Mouse (Mus musculus): ENCODE measurements around the gene Vmn1r1. TPM values are rescaled to one million over a fixed set of nuclear protein-coding genes. Genes with fewer than 3 reads are reported as not detected.
"Not testable (repeated sequence)": the region's sequence is repeated elsewhere in the genome, so short reads cannot be mapped to it uniquely, and the experiment has no call there.

Gene Vmn1r1
- not detected in 2 replicates for polyA plus RNA-seq (2015; fragmentation: Nextera tagmentation; extraction: Ambion mirVana)

- ATAC-seq (ENCODE audit: low read depth): no peak
- no peak within 1 kb of the TSS for H3K4me3 ChIP-seq (ENCODE audit: low read length)
- 70% methylated on average over 7 of the region's 7 CpGs for WGBS
- no peak within 1 kb of the TSS for H3K27ac ChIP-seq (ENCODE audit: low read length)
- no peaks in the 10 kb centered on the region for H3K27me3 ChIP-seq (ENCODE audit: control insufficient read depth, insufficient read depth, low read depth, low read length)
- no peaks in the 10 kb centered on the region for H3K36me3 ChIP-seq (ENCODE audit: control insufficient read depth, insufficient read depth, low read length)
- peaks cover 2% of the 10 kb centered on the region; the same call in 1 of the 2 replicates for H3K4me1 ChIP-seq (replicated peaks; ENCODE audit: control insufficient read depth, insufficient read depth, low read length)
- no peak within 1 kb of the TSS for H3K9ac ChIP-seq (ENCODE audit: low read length)
- H3K4me2 ChIP-seq (ENCODE audit: low read depth, low read length): no peak within 1 kb of the TSS
- H3K9me3 ChIP-seq (ENCODE audit: control insufficient read depth, low read length): no peaks in the 10 kb centered on the region
These were observed at the start of gene Vmn1r1 for GRCm38 (mm10) chr1:182164386-182164785. TSS of gene Vmn1r1 (minus strand) at chr1:182164486.

DNA sequence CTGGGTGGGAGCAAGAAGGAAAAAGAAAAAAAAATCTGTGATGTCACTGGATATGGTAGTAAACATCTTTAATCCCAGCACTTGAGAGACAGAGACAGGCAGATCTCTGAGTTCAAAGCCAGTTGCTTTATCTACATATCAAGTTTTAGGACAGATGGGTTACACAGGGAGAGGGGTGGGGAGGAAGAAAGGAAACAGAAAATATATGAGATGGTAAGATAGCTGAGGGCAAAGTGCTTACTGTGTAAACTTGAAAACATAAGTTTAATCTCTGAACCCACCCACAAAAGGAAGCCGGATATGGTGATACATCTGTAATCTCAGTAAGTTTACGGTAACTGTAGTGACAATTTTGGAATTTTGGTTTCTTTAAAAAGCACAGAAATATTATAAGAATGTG, 46.0 kb upstream of the Vmn1r1 start:
- no peak overlapping the region for H3K9ac ChIP-seq (ENCODE audit: low read length)
- 76% methylated on average over 2 of the region's 2 CpGs for WGBS
- H3K4me2 ChIP-seq (ENCODE audit: low read depth, low read length): no peak overlapping the region
- no peak overlapping the region for H3K27ac ChIP-seq (ENCODE audit: low read length)
- H3K4me1 ChIP-seq (replicated peaks; ENCODE audit: control insufficient read depth, insufficient read depth, low read length): no peaks in the 10 kb centered on the region
- H3K9me3 ChIP-seq (ENCODE audit: control insufficient read depth, low read length): peaks cover 3% of the 10 kb centered on the region; the same call in 1 of the 2 replicates
- no peak overlapping the region for H3K4me3 ChIP-seq (ENCODE audit: low read length)
- no peaks in the 10 kb centered on the region for H3K27me3 ChIP-seq (ENCODE audit: control insufficient read depth, insufficient read depth, low read depth, low read length)
- ATAC-seq (ENCODE audit: low read depth): no peak
- H3K36me3 ChIP-seq (ENCODE audit: control insufficient read depth, insufficient read depth, low read length): no peaks in the 10 kb centered on the region

GRCm38 (mm10) chr1:182192581-182192980, 28.3 kb upstream of the Vmn1r1 start:
- Histone ChIP-seq H3K4me2 (ENCODE audit: low read depth, low read length) (no peak overlapping the region), H3K4me1 (replicated peaks; ENCODE audit: control insufficient read depth, insufficient read depth, low read length) (peaks cover 5% of the 10 kb centered on the region), H3K4me3 (ENCODE audit: low read length) (no peak overlapping the region), H3K9ac (ENCODE audit: low read length) (no peak overlapping the region), H3K27ac (ENCODE audit: low read length) (no peak overlapping the region), H3K36me3 (ENCODE audit: control insufficient read depth, insufficient read depth, low read length) (no peaks in the 10 kb centered on the region), H3K27me3 (ENCODE audit: control insufficient read depth, insufficient read depth, low read depth, low read length) (no peaks in the 10 kb centered on the region), H3K9me3 (ENCODE audit: control insufficient read depth, low read length) (no peaks in the 10 kb centered on the region)
- 70% methylated on average over 1 of the region's 1 CpGs for WGBS
- ATAC-seq (ENCODE audit: low read depth): no peak

- 21% methylated on average over 10 of the region's 10 CpGs for WGBS
- no peak overlapping the region for H3K4me3 ChIP-seq (ENCODE audit: low read length)
- H3K4me2 ChIP-seq (ENCODE audit: low read depth, low read length): no peak overlapping the region
- peaks cover 5% of the 10 kb centered on the region for H3K4me1 ChIP-seq (replicated peaks; ENCODE audit: control insufficient read depth, insufficient read depth, low read length)
- no peaks in the 10 kb centered on the region for H3K27me3 ChIP-seq (ENCODE audit: control insufficient read depth, insufficient read depth, low read depth, low read length)
- H3K9ac ChIP-seq (ENCODE audit: low read length): no peak overlapping the region
- no peak for ATAC-seq (ENCODE audit: low read depth)
- H3K9me3 ChIP-seq (ENCODE audit: control insufficient read depth, low read length): no peaks in the 10 kb centered on the region
- no peak overlapping the region for H3K27ac ChIP-seq (ENCODE audit: low read length)
- H3K36me3 ChIP-seq (ENCODE audit: control insufficient read depth, insufficient read depth, low read length): no peaks in the 10 kb centered on the region
These were observed 27.7 kb upstream of the Vmn1r1 start for GRCm38 (mm10) chr1:182191816-182192545.

- WGBS: 36% methylated on average over 3 of the region's 5 CpGs
- ATAC-seq (ENCODE audit: low read depth): no peak
These were observed 26.9 kb upstream of the Vmn1r1 start for GRCm38 (mm10) chr1:182191181-182191580.

DNA sequence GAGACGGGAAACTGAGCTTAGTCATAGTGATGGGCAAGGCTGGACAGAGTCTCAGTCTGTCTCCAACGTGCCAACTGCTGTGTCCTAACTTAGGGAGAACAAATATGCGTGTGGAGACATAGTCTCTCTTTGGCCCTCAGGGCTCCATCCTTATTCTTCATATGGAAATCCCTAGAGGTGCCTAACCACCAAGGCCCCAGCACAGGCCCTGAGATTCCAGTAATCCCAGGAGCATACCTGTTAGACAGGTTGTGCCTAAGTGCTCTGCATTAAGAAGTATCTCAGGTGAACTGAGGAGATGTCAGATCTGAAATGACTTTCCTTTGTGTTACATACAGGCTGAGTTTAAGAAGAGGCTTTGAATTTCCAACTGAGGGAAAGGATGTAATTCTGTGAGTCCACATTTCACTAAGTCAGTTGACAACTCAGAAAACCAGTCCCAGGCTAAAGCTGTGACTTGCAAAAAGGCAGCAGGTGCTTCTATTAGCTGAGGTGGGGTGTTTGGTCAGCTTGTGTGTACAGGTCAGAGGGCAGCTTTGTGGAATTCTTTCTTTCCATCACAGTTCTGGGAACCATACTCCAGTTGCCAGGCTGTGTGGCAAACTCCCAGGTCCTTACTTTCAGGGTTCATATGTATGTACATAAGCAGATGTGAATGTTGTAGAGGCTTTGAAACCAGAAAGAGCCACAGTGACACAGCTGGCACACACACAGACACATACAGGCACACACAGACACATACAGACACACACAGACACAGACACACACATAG, 25.6 kb upstream of the Vmn1r1 start:
- H3K27ac ChIP-seq (ENCODE audit: low read length): no peak overlapping the region

More at GRCm38 (mm10) chr1:182191181-182191580, 26.9 kb upstream of the Vmn1r1 start:
- Histone ChIP-seq H3K4me3 (ENCODE audit: low read length) (no peak overlapping the region), H3K27me3 (ENCODE audit: control insufficient read depth, insufficient read depth, low read depth, low read length) (no peaks in the 10 kb centered on the region), H3K9me3 (ENCODE audit: control insufficient read depth, low read length) (no peaks in the 10 kb centered on the region), H3K27ac (ENCODE audit: low read length) (no peak overlapping the region), H3K4me1 (replicated peaks; ENCODE audit: control insufficient read depth, insufficient read depth, low read length) (peaks cover 5% of the 10 kb centered on the region), H3K4me2 (ENCODE audit: low read depth, low read length) (no peak overlapping the region), H3K36me3 (ENCODE audit: control insufficient read depth, insufficient read depth, low read length) (no peaks in the 10 kb centered on the region), H3K9ac (ENCODE audit: low read length) (no peak overlapping the region)

DNA sequence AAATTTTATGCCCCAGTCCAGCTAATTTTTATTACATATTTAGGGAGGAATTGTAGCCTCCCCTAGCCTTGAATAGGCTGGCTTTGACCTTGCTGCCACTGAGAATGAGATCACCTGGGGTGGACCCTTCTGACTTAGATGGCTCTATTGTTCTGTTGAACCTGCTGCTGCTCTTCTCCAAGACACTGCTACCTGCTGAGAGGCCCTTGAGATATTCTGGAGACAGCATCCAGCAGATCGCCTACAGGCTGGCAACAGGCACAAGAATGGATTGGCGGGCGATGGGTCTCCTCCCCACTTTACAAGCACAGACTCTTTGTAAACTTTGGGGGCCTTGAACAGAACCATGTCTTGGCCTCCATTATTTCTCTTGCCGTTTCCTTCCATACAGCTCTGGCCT, 18.2 kb upstream of the Vmn1r1 start:
- not testable (repeated sequence) for H3K9me3 ChIP-seq (ENCODE audit: control insufficient read depth, low read length); H3K27ac ChIP-seq (ENCODE audit: low read length); H3K4me1 ChIP-seq (replicated peaks; ENCODE audit: control insufficient read depth, insufficient read depth, low read length); ATAC-seq (ENCODE audit: low read depth); H3K4me3 ChIP-seq (ENCODE audit: low read length); H3K36me3 ChIP-seq (ENCODE audit: control insufficient read depth, insufficient read depth, low read length); H3K9ac ChIP-seq (ENCODE audit: low read length); H3K27me3 ChIP-seq (ENCODE audit: control insufficient read depth, insufficient read depth, low read depth, low read length); H3K4me2 ChIP-seq (ENCODE audit: low read depth, low read length)
- 83% methylated on average over 4 of the region's 4 CpGs for WGBS

More for the DNA sequence above, 25.6 kb upstream of the Vmn1r1 start:
- no peaks in the 10 kb centered on the region for H3K9me3 ChIP-seq (ENCODE audit: control insufficient read depth, low read length)
- no peak overlapping the region for H3K4me3 ChIP-seq (ENCODE audit: low read length)
- no peaks in the 10 kb centered on the region for H3K27me3 ChIP-seq (ENCODE audit: control insufficient read depth, insufficient read depth, low read depth, low read length)
- no peak overlapping the region for H3K9ac ChIP-seq (ENCODE audit: low read length)
- no peak overlapping the region for H3K4me2 ChIP-seq (ENCODE audit: low read depth, low read length)
- no peak for ATAC-seq (ENCODE audit: low read depth)
- WGBS: 44% methylated on average over 3 of the region's 3 CpGs
- H3K36me3 ChIP-seq (ENCODE audit: control insufficient read depth, insufficient read depth, low read length): no peaks in the 10 kb centered on the region
- peaks cover 5% of the 10 kb centered on the region for H3K4me1 ChIP-seq (replicated peaks; ENCODE audit: control insufficient read depth, insufficient read depth, low read length)

GRCm38 (mm10) chr1:182181456-182182305, 17.4 kb upstream of the Vmn1r1 start:
- Histone ChIP-seq H3K36me3 (ENCODE audit: control insufficient read depth, insufficient read depth, low read length) (no peaks in the 10 kb centered on the region), H3K9me3 (ENCODE audit: control insufficient read depth, low read length) (no peaks in the 10 kb centered on the region), H3K27ac (ENCODE audit: low read length) (no peak overlapping the region), H3K4me2 (ENCODE audit: low read depth, low read length) (no peak overlapping the region), H3K27me3 (ENCODE audit: control insufficient read depth, insufficient read depth, low read depth, low read length) (no peaks in the 10 kb centered on the region), H3K9ac (ENCODE audit: low read length) (no peak overlapping the region), H3K4me1 (replicated peaks; ENCODE audit: control insufficient read depth, insufficient read depth, low read length) (no peaks in the 10 kb centered on the region), H3K4me3 (ENCODE audit: low read length) (no peak overlapping the region)
- no peak for ATAC-seq (ENCODE audit: low read depth)
- WGBS: 73% methylated on average over 5 of the region's 5 CpGs

- H3K9me3 ChIP-seq (ENCODE audit: control insufficient read depth, low read length); H3K4me2 ChIP-seq (ENCODE audit: low read depth, low read length); H3K27ac ChIP-seq (ENCODE audit: low read length); H3K36me3 ChIP-seq (ENCODE audit: control insufficient read depth, insufficient read depth, low read length); H3K9ac ChIP-seq (ENCODE audit: low read length); H3K27me3 ChIP-seq (ENCODE audit: control insufficient read depth, insufficient read depth, low read depth, low read length); ATAC-seq (ENCODE audit: low read depth); H3K4me3 ChIP-seq (ENCODE audit: low read length); H3K4me1 ChIP-seq (replicated peaks; ENCODE audit: control insufficient read depth, insufficient read depth, low read length): not testable (repeated sequence)
- 90% methylated on average over 19 of the region's 19 CpGs for WGBS
These were observed 12.7 kb upstream of the Vmn1r1 start for GRCm38 (mm10) chr1:182176985-182177384.
